Mouse (Mus musculus) sigmoid colon, adult 10 weeks (tissue): ENCODE data around the gene S100a8. TPM values are rescaled to one million over a fixed set of nuclear protein-coding genes. Genes with fewer than 3 reads are reported as not detected.

Experiments
- polyA plus RNA-seq: library from polyadenylated mRNA; stranded (reverse); fragments of 350-450 nt; fragmentation: Illumina TruSeq; extraction: RNeasy Lipid Tissue Mini Kit (QIAGEN cat#74804); gene quantifications from one replicate; pipeline ENCODE4 v1.2.3, GENCODE M21; 2014; ENCODE audit warnings: low read depth, low replicate concordance

Gene S100a8
- 9.0 TPM for polyA plus RNA-seq

GRCm38 (mm10) chr3:90668846-90669245 is at the start of gene S100a8:
TSS of gene S100a8 (plus strand) at chr3:90668978.

GRCm38 (mm10) chr3:90653717-90654116 is 15.1 kb upstream of the S100a8 start, which contains the start of gene S100a7a:
TSS of gene S100a7a (plus strand) at chr3:90654017.

DNA sequence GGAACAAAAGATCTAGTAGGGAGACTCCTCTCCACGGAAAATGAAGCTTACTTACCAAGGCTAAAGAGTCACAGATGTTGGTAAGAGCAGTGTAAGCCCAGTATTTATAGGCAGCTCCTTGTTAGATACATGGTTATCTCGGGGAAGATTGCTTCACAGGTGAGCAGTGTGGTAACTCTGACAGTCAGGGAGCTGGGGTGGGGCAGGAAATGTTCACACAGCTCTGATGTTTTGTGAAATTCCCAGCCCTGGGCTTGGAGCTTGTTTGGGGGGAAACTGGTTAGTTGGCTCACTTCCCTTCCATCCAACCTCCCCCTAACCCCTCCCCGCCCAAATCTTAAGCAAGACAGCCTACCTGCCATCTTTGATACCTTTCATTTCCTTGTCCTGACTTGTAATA is 26.8 kb downstream of the S100a8 start, which contains the start of gene S100a9:
Gene S100a9, minus strand, starts transcription at position 109 of the 400 bp plus-strand sequence.

Other genes with a start within 250 kb of the S100a8 start
- gene Ints3, start 235.4 kb upstream of the S100a8 start, polyA plus RNA-seq: 19.1 TPM
- gene Npr1, start 203.1 kb upstream of the S100a8 start, polyA plus RNA-seq: 1.4 TPM
- 48.1 TPM for gene Ilf2, start 192.9 kb upstream of the S100a8 start, polyA plus RNA-seq
- gene Snapin, start 177.9 kb upstream of the S100a8 start, polyA plus RNA-seq: 68.4 TPM
- gene Chtop, start 159.5 kb upstream of the S100a8 start, polyA plus RNA-seq: 156 TPM
- gene S100a1, start 154.6 kb upstream of the S100a8 start, polyA plus RNA-seq: 84.9 TPM
- 15.8 TPM for gene S100a13, start 154.5 kb upstream of the S100a8 start, polyA plus RNA-seq
- gene S100a14, start 142.1 kb upstream of the S100a8 start, polyA plus RNA-seq: 53.2 TPM
- 96.5 TPM for gene S100a16, start 131.7 kb upstream of the S100a8 start, polyA plus RNA-seq
- gene S100a3, start 108.4 kb upstream of the S100a8 start, polyA plus RNA-seq: not detected
- not detected for gene S100a2, start 78.7 kb upstream of the S100a8 start, polyA plus RNA-seq
- gene Gm42674, start 67.1 kb upstream of the S100a8 start, polyA plus RNA-seq: not detected
- gene S100a4, start 65.2 kb upstream of the S100a8 start, polyA plus RNA-seq: 13.6 TPM
- gene S100a5, start 60.5 kb upstream of the S100a8 start, polyA plus RNA-seq: not detected
- gene S100a6, start 56.1 kb upstream of the S100a8 start, polyA plus RNA-seq: 583 TPM
- 1.8 TPM for gene S100a7a, start 15.0 kb upstream of the S100a8 start, polyA plus RNA-seq
- gene S100a9, start 26.7 kb downstream of the S100a8 start, polyA plus RNA-seq: 2.4 TPM
- not detected for gene Pglyrp4, start 57.9 kb downstream of the S100a8 start, polyA plus RNA-seq
- not detected for gene Gm5849, start 108.9 kb downstream of the S100a8 start, polyA plus RNA-seq